Mouse (Mus musculus): ENCODE results near the gene Cd38. TPM values are rescaled to one million over a fixed set of nuclear protein-coding genes. Genes with fewer than 3 reads are reported as not detected.

Gene Cd38
- polyA plus RNA-seq, 1 experiment from 2014 or later: 30.2 TPM

DNA sequence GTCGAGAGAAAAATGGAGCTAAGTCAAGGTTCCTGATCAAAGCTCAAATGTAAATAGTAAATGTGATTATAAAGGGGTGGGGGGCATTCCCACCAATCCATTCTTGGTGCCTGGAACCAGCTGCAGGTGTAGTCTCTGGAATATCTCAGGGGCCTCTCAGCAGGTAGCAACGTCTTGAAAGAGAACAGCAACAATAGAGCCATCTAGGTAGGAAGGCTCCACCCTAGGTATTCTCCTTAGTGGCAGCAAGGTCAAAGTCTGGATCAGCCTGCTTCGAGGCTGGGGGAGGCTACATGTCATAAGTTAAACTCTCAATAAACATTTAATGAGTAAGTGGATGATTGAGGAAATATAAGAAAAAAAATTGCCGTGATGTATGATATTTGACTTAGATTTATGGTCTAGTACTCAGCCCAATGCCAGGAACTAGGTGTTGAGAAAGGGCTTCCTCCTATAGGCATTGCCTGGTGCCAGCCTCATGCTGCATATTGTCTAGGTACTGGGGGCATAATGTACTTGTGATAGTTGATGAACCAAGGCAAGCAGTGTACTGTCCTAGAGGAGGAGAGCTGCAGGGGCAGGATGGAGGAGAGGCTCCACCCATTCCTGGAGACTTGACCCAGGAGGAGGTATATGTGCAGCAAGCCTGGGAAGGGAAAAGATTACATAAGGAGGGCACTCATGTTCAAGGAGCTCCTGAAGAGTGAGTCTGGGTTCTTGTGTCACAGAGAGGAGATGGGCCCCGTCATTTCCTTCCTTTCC, 7.5 kb upstream of the Cd38 start:
- no peak overlapping the region for H3K27ac ChIP-seq
- peaks cover 4% of the 10 kb centered on the region; the same call in 1 of the 2 replicates for H3K9me3 ChIP-seq (replicated peaks)
- H3K36me3 ChIP-seq: no peaks in the 10 kb centered on the region
- no peak for ATAC-seq (replicated peaks; ENCODE audit: low FRiP score)
- H3K4me2 ChIP-seq: no peak overlapping the region
- H3K9ac ChIP-seq: no peak overlapping the region
- WGBS: 65% methylated on average over 5 of the region's 5 CpGs
- no peak overlapping the region for H3K4me3 ChIP-seq (replicated peaks)
- no peaks in the 10 kb centered on the region for H3K27me3 ChIP-seq
- 0 out of 2 replicates have a peak, but pooled peaks cover 5% of the 10 kb centered on the region for H3K4me1 ChIP-seq

DNA sequence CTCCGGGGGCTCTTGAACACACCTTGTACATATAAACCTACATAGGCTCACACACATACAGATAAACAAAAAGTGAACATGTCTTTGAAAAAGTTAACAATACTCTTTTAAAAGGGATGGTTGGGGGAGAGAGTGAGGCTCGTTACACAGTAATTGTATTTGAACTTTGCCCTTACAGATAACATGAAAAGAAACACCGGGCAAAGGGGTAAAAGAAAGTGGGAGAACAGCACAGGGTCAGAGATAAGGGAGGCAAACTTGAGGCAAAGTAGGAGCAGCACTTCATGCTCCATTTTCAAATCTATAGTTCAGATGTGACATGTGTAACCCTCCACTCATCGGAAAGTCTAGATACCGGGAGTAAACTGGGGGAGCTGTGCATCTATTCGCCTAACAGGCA, 4.7 kb upstream of the Cd38 start:
- ATAC-seq (replicated peaks; ENCODE audit: low FRiP score): no peak
- no peaks in the 10 kb centered on the region for H3K27me3 ChIP-seq
- H3K27ac ChIP-seq: no peak overlapping the region
- no peak overlapping the region for H3K9ac ChIP-seq
- H3K4me1 ChIP-seq: peaks cover 8% of the 10 kb centered on the region
- H3K36me3 ChIP-seq: no peaks in the 10 kb centered on the region
- H3K9me3 ChIP-seq (replicated peaks): no peaks in the 10 kb centered on the region
- 66% methylated on average over 6 of the region's 6 CpGs for WGBS
- H3K4me3 ChIP-seq (replicated peaks): no peak overlapping the region
- H3K4me2 ChIP-seq: no peak overlapping the region

DNA sequence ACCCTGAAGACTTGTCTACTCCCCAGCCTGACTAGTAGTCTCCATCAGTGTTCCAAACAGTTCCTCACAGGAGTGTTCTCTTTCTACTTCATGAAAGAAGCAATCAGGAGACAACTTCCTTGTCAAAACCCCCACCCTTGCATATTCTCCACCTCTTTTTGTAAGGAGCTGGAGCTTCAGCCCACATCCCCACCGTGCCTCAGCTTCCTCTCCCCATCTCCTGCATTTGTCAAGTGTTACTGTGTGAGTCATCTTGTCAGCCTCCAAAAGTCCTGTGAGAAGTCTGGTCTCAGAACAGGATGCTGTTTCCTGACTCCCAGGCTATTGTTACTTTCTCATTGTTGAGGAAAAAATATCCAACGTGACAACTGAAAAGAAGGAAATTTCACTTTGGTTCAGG, 3.0 kb upstream of the Cd38 start:
- Histone ChIP-seq H3K4me3 (replicated peaks) (no peak overlapping the region), H3K27ac (0 out of 2 replicates have a peak overlapping the region, but pooled peaks have one; percentile 32), H3K4me2 (no peak overlapping the region), H3K9me3 (replicated peaks) (no peaks in the 10 kb centered on the region), H3K36me3 (no peaks in the 10 kb centered on the region), H3K9ac (no peak overlapping the region), H3K27me3 (no peaks in the 10 kb centered on the region), H3K4me1 (peaks cover 17% of the 10 kb centered on the region)
- WGBS: 67% methylated on average over 2 of the region's 2 CpGs
- no peak for ATAC-seq (replicated peaks; ENCODE audit: low FRiP score)

DNA sequence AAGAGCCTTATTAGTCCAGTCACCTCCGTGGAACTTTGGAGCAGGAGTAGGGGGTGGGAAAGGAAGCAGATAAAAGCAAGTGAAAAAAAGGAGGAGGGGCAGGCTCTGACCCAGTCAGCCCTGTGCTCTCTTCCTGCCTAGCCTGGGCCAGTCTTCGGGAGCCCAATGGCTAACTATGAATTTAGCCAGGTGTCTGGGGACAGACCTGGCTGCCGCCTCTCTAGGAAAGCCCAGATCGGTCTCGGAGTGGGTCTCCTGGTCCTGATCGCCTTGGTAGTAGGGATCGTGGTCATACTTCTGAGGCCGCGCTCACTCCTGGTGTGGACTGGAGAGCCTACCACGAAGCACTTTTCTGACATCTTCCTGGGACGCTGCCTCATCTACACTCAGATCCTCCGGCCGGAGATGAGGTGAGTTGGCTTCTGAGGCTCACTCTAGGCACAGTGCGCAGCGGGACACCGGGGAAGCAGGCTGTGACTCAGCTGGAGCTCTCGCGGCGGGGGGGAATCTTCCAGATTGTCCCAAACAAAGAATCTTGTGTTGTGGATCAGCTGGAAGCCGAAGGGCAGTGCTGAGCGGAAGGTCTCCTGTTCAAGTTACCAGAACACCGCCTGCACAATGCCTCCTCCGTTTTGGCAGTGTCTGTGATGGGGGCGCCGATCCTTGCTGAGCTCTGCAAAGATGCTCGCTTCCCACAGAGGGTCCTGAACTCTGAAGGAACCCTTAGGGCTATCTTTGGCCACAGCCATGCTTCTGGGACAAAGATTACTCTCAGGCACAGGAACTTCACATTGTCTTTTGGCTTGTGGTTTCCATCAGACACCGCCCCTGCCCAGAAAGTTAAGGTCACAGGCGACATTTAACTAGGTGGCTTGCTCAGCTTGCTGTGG, 603 bp downstream of the Cd38 start:
- Histone ChIP-seq H3K4me2 (peak overlapping the region; percentile 73), H3K27me3 (no peaks in the 10 kb centered on the region), H3K27ac (peak overlapping the region; percentile 77), H3K9ac (peak overlapping the region; percentile 49), H3K4me3 (replicated peaks) (peak overlapping the region; percentile 48), H3K9me3 (replicated peaks) (no peaks in the 10 kb centered on the region), H3K4me1 (peaks cover 17% of the 10 kb centered on the region), H3K36me3 (no peaks in the 10 kb centered on the region)
- peak; percentile 40 for ATAC-seq (replicated peaks; ENCODE audit: low FRiP score)
- 4% methylated on average over 28 of the region's 28 CpGs for WGBS

DNA sequence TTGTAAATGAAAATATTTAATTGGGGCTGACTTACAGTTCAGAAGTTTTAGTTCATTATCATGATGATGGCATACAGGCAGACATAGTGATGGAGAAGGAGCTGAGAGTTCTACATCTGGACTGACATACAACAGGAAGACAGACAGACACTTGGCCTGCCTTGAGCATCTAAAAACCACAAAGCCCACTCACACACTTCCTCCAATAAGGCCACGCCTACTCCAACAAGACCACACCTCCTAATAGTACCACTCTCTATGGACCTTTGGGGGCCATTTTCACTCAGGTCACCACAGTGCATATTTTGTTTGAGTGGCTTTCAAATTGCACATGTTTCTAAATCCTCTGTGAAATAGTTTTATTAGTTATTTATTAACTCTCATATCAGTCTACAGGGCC, 3.5 kb downstream of the Cd38 start:
- Histone ChIP-seq H3K27ac (no peak overlapping the region), H3K4me1 (peaks cover 12% of the 10 kb centered on the region), H3K4me2 (no peak overlapping the region), H3K9me3 (replicated peaks) (no peaks in the 10 kb centered on the region), H3K4me3 (replicated peaks) (no peak overlapping the region), H3K36me3 (no peaks in the 10 kb centered on the region), H3K27me3 (no peaks in the 10 kb centered on the region), H3K9ac (no peak overlapping the region)
- WGBS: 64% methylated on average over 1 of the region's 1 CpGs
- no peak for ATAC-seq (replicated peaks; ENCODE audit: low FRiP score)

DNA sequence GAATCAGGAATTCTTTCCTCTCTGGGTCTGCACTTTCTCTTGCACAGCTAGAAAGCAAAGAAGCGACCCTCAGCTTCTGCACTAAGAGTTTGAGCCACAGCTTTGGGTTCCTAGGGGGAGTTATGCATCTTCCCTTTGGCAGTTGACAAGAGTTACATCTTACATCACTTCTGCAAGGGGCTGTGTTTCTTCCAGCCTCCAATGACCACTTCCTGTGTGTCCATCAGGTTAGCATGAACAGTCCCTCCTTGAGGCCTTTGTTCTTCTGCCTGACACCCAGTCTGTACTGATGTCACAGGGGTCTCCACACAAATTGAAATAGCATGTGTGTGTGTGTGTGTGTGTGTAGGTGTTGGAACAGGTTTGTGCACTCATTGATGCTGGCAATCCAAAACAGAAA, 4.3 kb downstream of the Cd38 start:
- H3K27me3 ChIP-seq: no peaks in the 10 kb centered on the region
- no peak for ATAC-seq (replicated peaks; ENCODE audit: low FRiP score)
- peaks cover 12% of the 10 kb centered on the region for H3K4me1 ChIP-seq
- no peaks in the 10 kb centered on the region for H3K9me3 ChIP-seq (replicated peaks)
- no peak overlapping the region for H3K9ac ChIP-seq
- H3K36me3 ChIP-seq: no peaks in the 10 kb centered on the region
- H3K4me3 ChIP-seq (replicated peaks): no peak overlapping the region
- WGBS: 65% methylated on average over 1 of the region's 1 CpGs
- H3K27ac ChIP-seq: no peak overlapping the region
- no peak overlapping the region for H3K4me2 ChIP-seq

DNA sequence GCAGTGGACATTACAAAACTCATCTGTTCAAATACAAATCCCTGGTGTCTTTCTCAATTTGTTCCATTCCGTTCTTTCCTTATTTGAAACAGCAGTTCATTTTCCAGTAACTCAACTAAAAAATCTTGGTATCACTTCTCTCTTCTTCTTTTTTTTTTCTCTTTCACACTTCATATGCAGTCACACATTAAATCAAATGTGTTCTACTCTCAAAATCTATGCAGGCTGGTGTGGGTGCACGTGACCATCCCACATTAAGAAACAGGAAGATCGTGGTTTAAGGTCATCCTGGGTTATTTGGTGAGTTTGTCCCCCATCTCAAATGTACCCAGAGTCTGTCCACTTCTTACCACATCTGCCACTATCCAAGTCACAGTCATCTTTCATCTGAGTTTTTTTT, 13.7 kb downstream of the Cd38 start:
- Histone ChIP-seq H3K4me1 (no peaks in the 10 kb centered on the region), H3K36me3 (no peaks in the 10 kb centered on the region), H3K4me2 (no peak overlapping the region), H3K9ac (no peak overlapping the region), H3K9me3 (replicated peaks) (no peaks in the 10 kb centered on the region), H3K4me3 (replicated peaks) (no peak overlapping the region), H3K27ac (no peak overlapping the region), H3K27me3 (no peaks in the 10 kb centered on the region)
- 83% methylated on average over 3 of the region's 3 CpGs for WGBS
- no peak for ATAC-seq (replicated peaks; ENCODE audit: low FRiP score)

DNA sequence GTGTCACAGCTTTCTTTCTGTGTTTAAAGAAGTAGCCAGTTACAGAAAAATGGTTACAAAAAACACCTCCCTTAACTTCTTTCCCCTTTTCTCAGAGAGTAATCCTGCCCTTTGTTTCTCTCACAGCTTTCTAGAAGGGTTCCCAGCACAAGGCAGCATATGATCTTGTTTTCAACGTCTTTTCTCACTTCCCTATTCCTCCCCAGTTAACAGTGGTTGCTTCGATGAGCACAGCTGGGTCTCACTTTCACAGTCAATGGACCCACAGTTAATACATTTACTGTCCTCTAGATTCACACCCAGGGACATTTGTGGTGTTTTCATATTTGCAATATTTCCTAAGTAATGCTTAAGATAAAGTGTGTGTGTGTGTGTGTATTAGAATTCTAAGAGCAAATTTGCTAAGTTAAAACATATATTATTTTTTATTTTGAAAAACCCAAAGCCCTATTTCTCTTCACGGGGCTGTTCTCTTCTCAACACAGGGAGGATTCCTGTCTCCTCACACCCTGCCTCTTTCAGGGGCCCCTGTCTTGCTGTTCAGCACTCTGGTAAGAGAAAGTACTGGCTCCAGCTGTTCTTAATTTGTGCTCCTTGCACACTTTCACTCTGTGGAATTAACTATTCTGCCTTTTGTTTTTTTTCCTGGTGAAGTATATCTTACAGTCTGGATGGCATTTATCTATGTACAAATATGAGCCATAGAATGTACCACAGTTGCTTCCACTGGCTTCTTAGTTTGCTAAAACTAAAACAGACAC, 16.9 kb downstream of the Cd38 start:
- no peaks in the 10 kb centered on the region for H3K27me3 ChIP-seq
- H3K36me3 ChIP-seq: no peaks in the 10 kb centered on the region
- no peak for ATAC-seq (replicated peaks; ENCODE audit: low FRiP score)
- 31% methylated on average over 3 of the region's 3 CpGs for WGBS
- no peak overlapping the region for H3K9ac ChIP-seq
- no peak overlapping the region for H3K4me3 ChIP-seq (replicated peaks)
- H3K4me2 ChIP-seq: no peak overlapping the region
- H3K4me1 ChIP-seq: no peaks in the 10 kb centered on the region
- H3K9me3 ChIP-seq (replicated peaks): no peaks in the 10 kb centered on the region
- no peak overlapping the region for H3K27ac ChIP-seq

DNA sequence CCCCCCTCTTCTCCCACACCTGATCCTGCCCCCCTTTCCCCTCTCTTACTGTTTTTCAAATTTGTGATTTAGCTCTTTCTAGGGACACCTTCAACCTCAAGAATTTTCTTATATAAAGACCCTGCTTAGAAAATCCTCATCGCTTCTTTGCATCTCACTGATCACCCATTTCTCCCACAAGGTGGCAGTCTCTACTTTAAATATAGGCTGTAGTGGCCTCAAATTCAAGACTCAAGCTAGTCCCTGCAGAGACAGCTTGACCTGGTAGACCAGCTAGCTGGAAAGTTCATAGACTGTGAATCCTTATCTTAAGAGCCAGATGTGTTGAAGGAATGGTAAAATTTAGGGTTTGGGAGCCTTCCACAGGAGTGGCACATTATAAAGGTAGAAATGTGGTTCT, 24.0 kb downstream of the Cd38 start:
- no peak overlapping the region for H3K4me2 ChIP-seq
- no peak for ATAC-seq (replicated peaks; ENCODE audit: low FRiP score)
- H3K4me3 ChIP-seq (replicated peaks): no peak overlapping the region
- 29% methylated on average over 1 of the region's 1 CpGs for WGBS
- H3K36me3 ChIP-seq: no peaks in the 10 kb centered on the region
- 0 out of 2 replicates have a peak, but pooled peaks cover 3% of the 10 kb centered on the region for H3K27me3 ChIP-seq
- no peaks in the 10 kb centered on the region for H3K9me3 ChIP-seq (replicated peaks)
- no peak overlapping the region for H3K9ac ChIP-seq
- H3K4me1 ChIP-seq: no peaks in the 10 kb centered on the region
- H3K27ac ChIP-seq: no peak overlapping the region

DNA sequence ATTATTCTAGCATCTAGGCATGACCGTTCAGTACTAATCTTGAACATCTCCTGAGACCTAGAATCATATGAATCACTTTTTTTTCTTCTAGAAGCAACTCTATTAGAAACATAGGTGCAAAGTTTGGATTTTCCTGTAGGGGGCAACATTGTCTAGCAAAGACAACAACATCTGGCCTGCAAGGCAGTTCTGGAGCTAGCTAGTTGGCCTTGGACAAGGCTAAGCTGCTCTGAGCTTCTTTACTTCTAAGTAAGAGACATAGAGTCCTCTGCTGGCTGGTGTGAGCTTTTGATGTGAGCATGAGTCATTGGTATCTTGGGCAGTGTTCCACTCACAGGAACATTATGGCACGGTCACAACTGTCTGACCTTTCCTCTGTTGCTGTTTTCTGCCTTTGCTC, 25.8 kb downstream of the Cd38 start:
- WGBS: 60% methylated on average over 2 of the region's 2 CpGs
- Histone ChIP-seq H3K4me2 (no peak overlapping the region), H3K27ac (no peak overlapping the region), H3K9ac (no peak overlapping the region), H3K4me3 (replicated peaks) (no peak overlapping the region), H3K36me3 (no peaks in the 10 kb centered on the region), H3K4me1 (no peaks in the 10 kb centered on the region), H3K27me3 (0 out of 2 replicates have a peak, but pooled peaks cover 3% of the 10 kb centered on the region), H3K9me3 (replicated peaks) (no peaks in the 10 kb centered on the region)
- ATAC-seq (replicated peaks; ENCODE audit: low FRiP score): peak; percentile 60; the same call in 1 of the 2 replicates

DNA sequence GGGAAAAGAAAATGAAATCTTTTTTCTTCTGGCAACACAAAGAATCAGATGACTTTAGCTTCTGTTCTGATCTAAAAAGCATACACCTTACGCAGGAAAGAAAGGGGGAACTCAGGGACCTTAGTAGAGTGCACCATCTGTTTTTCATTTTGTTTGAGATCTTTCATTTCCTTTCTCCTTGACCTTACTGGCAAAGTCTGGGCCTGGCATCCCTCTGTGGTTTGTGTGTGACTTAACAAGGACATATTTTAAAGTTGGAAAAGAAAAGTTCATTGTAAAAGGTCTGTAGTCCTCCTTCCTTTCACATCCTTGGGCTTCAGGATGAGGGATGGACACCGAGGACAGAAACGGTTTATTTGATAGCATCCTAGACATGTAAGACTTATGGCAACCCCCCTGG, 27.6 kb downstream of the Cd38 start:
- 71% methylated on average over 3 of the region's 3 CpGs for WGBS
- H3K4me3 ChIP-seq (replicated peaks): no peak overlapping the region
- no peak for ATAC-seq (replicated peaks; ENCODE audit: low FRiP score)
- H3K9ac ChIP-seq: no peak overlapping the region
- H3K4me1 ChIP-seq: no peaks in the 10 kb centered on the region
- 0 out of 2 replicates have a peak, but pooled peaks cover 3% of the 10 kb centered on the region for H3K27me3 ChIP-seq
- no peaks in the 10 kb centered on the region for H3K36me3 ChIP-seq
- no peaks in the 10 kb centered on the region for H3K9me3 ChIP-seq (replicated peaks)
- H3K27ac ChIP-seq: no peak overlapping the region
- no peak overlapping the region for H3K4me2 ChIP-seq

DNA sequence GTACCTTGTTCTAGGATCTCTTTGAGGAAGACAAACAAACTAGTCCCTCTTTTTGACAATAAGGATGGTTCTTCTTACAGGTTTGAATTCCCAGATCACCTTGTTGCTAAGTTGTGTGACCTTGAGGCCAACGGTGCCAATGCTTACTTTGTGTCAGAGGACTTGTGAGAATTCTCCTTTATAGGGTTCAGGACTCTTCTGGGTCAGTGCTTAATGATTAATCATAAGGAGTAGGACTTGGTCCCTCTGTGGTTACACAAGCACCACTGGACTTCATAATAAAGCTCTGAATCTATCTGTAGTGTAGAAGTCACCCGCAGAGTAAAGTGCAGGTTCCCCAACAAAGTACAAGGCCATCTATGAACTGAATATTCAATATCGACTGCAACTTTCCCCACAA, 36.3 kb downstream of the Cd38 start:
- Histone ChIP-seq H3K4me2 (no peak overlapping the region), H3K4me3 (replicated peaks) (no peak overlapping the region), H3K9me3 (replicated peaks) (no peaks in the 10 kb centered on the region), H3K4me1 (no peaks in the 10 kb centered on the region), H3K27me3 (no peaks in the 10 kb centered on the region), H3K9ac (no peak overlapping the region), H3K27ac (no peak overlapping the region), H3K36me3 (no peaks in the 10 kb centered on the region)
- no peak for ATAC-seq (replicated peaks; ENCODE audit: low FRiP score)
- WGBS: 85% methylated on average over 3 of the region's 3 CpGs

Measured in kidney, embryonic 15.5 days (tissue).